Mouse (Mus musculus) midbrain, embryonic 14.5 days (tissue): ENCODE measurements around the gene Taok3. TPM values are rescaled to one million over a fixed set of nuclear protein-coding genes. Genes with fewer than 3 reads are reported as not detected.
"Not testable (repeated sequence)": the region's sequence is repeated elsewhere in the genome, so short reads cannot be mapped to it uniquely, and the experiment has no call there.

ENCODE experiments used
- ATAC-seq: fragments of 200-750 bp; cut with Nextera tagmentation; 2 replicates; pipeline ENCODE4 v1.8.0; 2017; ENCODE audit warnings: moderate number of reproducible peaks, moderate library complexity; ENCODE audit not compliant: low FRiP score, low TSS enrichment
- DNase-seq: peaks from one replicate; pipeline ENCODE4 v3.0.0-alpha.2; 2015
- H3K27ac ChIP-seq: fragments of 300-500 bp; sonication (generic); replicated peaks from 2 replicates; pipeline ENCODE4 v1.5.1; 2014; ENCODE audit warnings: mild to moderate bottlenecking, low read depth, low read length, moderate library complexity
- H3K27me3 ChIP-seq: fragments of 300-500 bp; sonication (generic); 2 replicates; pipeline ENCODE4 v1.6.1; 2014; ENCODE audit warnings: low read length, control low read depth, mixed read lengths; ENCODE audit not compliant: control insufficient read depth, insufficient read depth
- H3K36me3 ChIP-seq: fragments of 300-500 bp; sonication (generic); 2 replicates; pipeline ENCODE4 v1.6.1; 2014; ENCODE audit warnings: low read length, control low read depth; ENCODE audit not compliant: control insufficient read depth, insufficient read depth
- H3K4me1 ChIP-seq: fragments of 300-500 bp; sonication (generic); 2 replicates; pipeline ENCODE4 v1.6.1; 2014; ENCODE audit warnings: mild to moderate bottlenecking, antibody characterized with exemption, low read length, control low read depth; ENCODE audit not compliant: control insufficient read depth, insufficient read depth
- H3K4me2 ChIP-seq: fragments of 300-500 bp; sonication (generic); 2 replicates; pipeline ENCODE4 v1.6.1; 2014; ENCODE audit warnings: mild to moderate bottlenecking, low read length, moderate library complexity
- H3K4me3 ChIP-seq: fragments of 300-500 bp; sonication (generic); replicated peaks from 2 replicates; pipeline ENCODE4 v1.5.1; 2014; ENCODE audit warnings: low read depth, low read length
- H3K9ac ChIP-seq: fragments of 300-500 bp; sonication (generic); replicated peaks from 2 replicates; pipeline ENCODE4 v1.6.1; 2014; ENCODE audit warnings: mild to moderate bottlenecking, low read length, moderate library complexity
- H3K9me3 ChIP-seq: fragments of 300-500 bp; sonication (generic); 2 replicates; pipeline ENCODE4 v1.6.1; 2016; ENCODE audit warnings: low read length, control low read depth, mixed read lengths; ENCODE audit not compliant: control insufficient read depth
- WGBS: fragments of 180-500 bp; shearing (Covaris S2); extraction: QIAGEN DNeasy Blood & Tissue Kit; methylation state at CpG from one replicate; pipeline ENCODE4 v1.1.7; 2014; 5-methylcytosine and 5-hydroxymethylcytosine counted together
- polyA plus RNA-seq: library from polyadenylated mRNA; unstranded; fragments of >200 nt; fragmentation: Nextera tagmentation; extraction: Ambion mirVana; gene quantifications from 2 replicates; pipeline ENCODE4 v1.2.1, GENCODE M21; 2014

Gene Taok3
- polyA plus RNA-seq, 1 experiment from 2014 or later: 52.6 TPM

GRCm38 (mm10) chr5:117286831-117287822, 167.2 kb downstream of the Taok3 start, which contains the start of gene Pebp1:
Gene Pebp1 (minus strand): TSS chr5:117287625.
- Histone ChIP-seq H3K27ac (peak within 1 kb of the TSS; percentile 61; the same call in 1 of the 2 replicates), H3K9ac (peak within 1 kb of the TSS; percentile 84), H3K4me1 (peaks cover 16% of the 10 kb centered on the region), H3K4me2 (peak within 1 kb of the TSS; percentile 61), H3K9me3 (no peaks in the 10 kb centered on the region), H3K27me3 (no peaks in the 10 kb centered on the region), H3K36me3 (peaks cover 27% of the 10 kb centered on the region), H3K4me3 (peak within 1 kb of the TSS; percentile 85)
- peak; percentile 98 for DNase-seq
- ATAC-seq: peak; percentile 95
- under 1% methylated on average over 73 of the region's 77 CpGs for WGBS

GRCm38 (mm10) chr5:117289646-117290045, 169.7 kb downstream of the Taok3 start:
- Histone ChIP-seq H3K27me3 (no peaks in the 10 kb centered on the region), H3K4me3 (no peak overlapping the region), H3K27ac (no peak overlapping the region), H3K9ac (no peak overlapping the region), H3K4me2 (no peak overlapping the region), H3K9me3 (no peaks in the 10 kb centered on the region), H3K36me3 (peaks cover 8% of the 10 kb centered on the region), H3K4me1 (peaks cover 16% of the 10 kb centered on the region)
- DNase-seq: no peak
- no peak for ATAC-seq

DNA sequence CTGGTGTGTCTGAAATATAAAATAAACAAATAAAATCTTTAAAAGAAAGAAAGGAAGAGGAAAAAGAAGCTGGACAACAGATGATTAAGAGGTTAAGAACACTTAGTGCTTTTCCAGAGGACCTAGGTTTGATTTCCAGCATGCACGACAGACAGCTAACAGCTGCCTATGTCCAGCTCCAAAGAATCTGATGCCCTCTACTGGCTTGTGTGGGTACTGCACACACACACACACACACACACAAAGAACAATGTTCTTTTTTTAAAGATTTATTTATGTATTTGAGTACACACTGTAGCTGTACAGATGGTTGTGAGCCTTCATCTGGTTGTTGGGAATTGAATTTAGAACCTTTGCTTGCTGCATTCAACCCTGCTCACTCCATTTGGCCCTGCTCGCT, 170.2 kb downstream of the Taok3 start:
- Histone ChIP-seq H3K4me3 (no peak overlapping the region), H3K36me3 (peaks cover 4% of the 10 kb centered on the region), H3K4me1 (peaks cover 16% of the 10 kb centered on the region), H3K27me3 (no peaks in the 10 kb centered on the region), H3K9me3 (no peaks in the 10 kb centered on the region), H3K27ac (no peak overlapping the region), H3K9ac (no peak overlapping the region), H3K4me2 (no peak overlapping the region)
- 95% methylated on average over 2 of the region's 2 CpGs for WGBS
- no peak for DNase-seq
- no peak for ATAC-seq

DNA sequence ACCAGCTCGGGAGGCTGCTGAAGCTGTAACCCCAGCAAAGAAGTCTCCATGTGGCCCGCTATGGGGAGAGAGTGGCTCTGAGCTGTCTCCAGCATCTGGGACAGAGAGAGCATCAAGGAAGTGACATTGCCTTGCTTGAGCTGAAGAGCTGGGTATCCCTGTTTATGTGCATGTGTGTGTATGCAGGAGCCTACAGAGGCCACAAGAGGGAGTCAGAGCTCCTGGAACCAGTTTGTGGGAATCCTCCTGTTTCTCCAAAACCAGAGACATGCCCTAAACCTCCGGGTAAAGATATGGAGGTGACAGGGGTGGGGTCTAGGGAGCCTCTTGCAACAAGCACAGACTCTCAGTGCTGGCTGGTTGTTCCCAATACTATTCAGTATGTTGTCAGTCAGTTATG, 171.4 kb downstream of the Taok3 start:
- H3K4me3 ChIP-seq: no peak overlapping the region
- no peak for DNase-seq
- no peak overlapping the region for H3K27ac ChIP-seq
- no peak for ATAC-seq
- no peaks in the 10 kb centered on the region for H3K9me3 ChIP-seq
- H3K4me2 ChIP-seq: no peak overlapping the region
- 88% methylated on average over 3 of the region's 3 CpGs for WGBS
- H3K4me1 ChIP-seq: 0 out of 2 replicates have a peak, but pooled peaks cover 6% of the 10 kb centered on the region
- no peaks in the 10 kb centered on the region for H3K27me3 ChIP-seq
- H3K36me3 ChIP-seq: no peaks in the 10 kb centered on the region
- no peak overlapping the region for H3K9ac ChIP-seq

DNA sequence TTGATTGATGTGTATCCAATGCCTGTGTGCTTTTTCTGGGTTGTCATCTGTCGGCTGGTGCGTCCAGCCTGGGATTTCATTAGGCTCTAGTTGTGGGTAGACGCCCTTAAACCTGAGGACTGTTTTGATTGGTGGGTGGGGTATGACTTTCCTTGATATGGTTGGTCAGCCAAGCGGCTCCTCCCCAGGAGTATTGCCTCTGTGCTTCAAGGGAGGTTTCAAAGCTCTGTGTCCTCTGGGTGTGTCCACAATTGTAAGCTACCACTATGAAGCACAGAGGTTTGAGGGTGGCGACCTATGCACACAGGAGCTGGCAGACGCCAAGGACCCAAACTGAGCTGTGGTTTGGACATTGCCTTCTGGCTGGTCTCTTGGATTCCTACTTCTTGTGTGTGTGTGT, 172.6 kb downstream of the Taok3 start:
- Histone ChIP-seq H3K36me3 (no peaks in the 10 kb centered on the region), H3K27me3 (no peaks in the 10 kb centered on the region), H3K9ac (no peak overlapping the region), H3K4me2 (no peak overlapping the region), H3K9me3 (no peaks in the 10 kb centered on the region), H3K27ac (no peak overlapping the region), H3K4me1 (0 out of 2 replicates have a peak, but pooled peaks cover 6% of the 10 kb centered on the region), H3K4me3 (no peak overlapping the region)
- no peak for ATAC-seq
- DNase-seq: no peak
- WGBS: 74% methylated on average over 6 of the region's 6 CpGs

DNA sequence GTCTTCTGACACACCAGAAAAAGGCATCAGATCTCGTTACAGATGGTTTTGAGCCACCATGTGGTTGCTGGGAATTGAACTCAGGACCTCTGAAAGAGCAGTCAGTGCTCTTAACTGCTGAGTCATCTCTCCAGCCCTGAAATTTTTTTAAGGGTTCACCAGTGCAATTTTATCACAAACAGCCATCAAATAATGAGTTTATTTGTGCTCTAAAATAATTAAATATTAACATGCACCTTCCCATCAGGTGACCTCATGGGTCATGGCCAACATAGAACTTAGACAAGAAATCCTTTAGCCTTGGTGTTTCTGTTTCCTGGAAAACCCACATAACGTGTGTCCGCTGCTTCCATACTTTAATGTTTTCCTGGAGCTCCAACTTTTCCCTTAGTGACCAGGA, 173.8 kb downstream of the Taok3 start:
- H3K4me1 ChIP-seq, H3K9ac ChIP-seq, H3K4me3 ChIP-seq, H3K9me3 ChIP-seq, H3K27me3 ChIP-seq, H3K27ac ChIP-seq, DNase-seq, H3K4me2 ChIP-seq, H3K36me3 ChIP-seq, ATAC-seq: not testable (repeated sequence)
- WGBS: 89% methylated on average over 3 of the region's 3 CpGs

- DNase-seq (no peak), ATAC-seq (no peak)
- H3K27ac ChIP-seq: no peak overlapping the region
- no peak overlapping the region for H3K9ac ChIP-seq
- no peaks in the 10 kb centered on the region for H3K9me3 ChIP-seq
- H3K4me2 ChIP-seq: no peak overlapping the region
- WGBS: 92% methylated on average over 8 of the region's 8 CpGs
- H3K4me1 ChIP-seq: no peaks in the 10 kb centered on the region
- no peaks in the 10 kb centered on the region for H3K36me3 ChIP-seq
- no peak overlapping the region for H3K4me3 ChIP-seq
- H3K27me3 ChIP-seq: no peaks in the 10 kb centered on the region
These were observed 175.1 kb downstream of the Taok3 start for GRCm38 (mm10) chr5:117295011-117295410.

GRCm38 (mm10) chr5:117302899-117303298, 183.0 kb downstream of the Taok3 start:
- H3K9ac ChIP-seq: no peak overlapping the region
- no peaks in the 10 kb centered on the region for H3K27me3 ChIP-seq
- 68% methylated on average over 3 of the region's 3 CpGs for WGBS
- ATAC-seq: no peak
- no peaks in the 10 kb centered on the region for H3K4me1 ChIP-seq
- no peak overlapping the region for H3K4me3 ChIP-seq
- H3K4me2 ChIP-seq: no peak overlapping the region
- H3K9me3 ChIP-seq: no peaks in the 10 kb centered on the region
- no peak overlapping the region for H3K27ac ChIP-seq
- no peak for DNase-seq
- no peaks in the 10 kb centered on the region for H3K36me3 ChIP-seq
